Mouse (Mus musculus) midbrain, embryonic 12.5 days (tissue): ENCODE results near the gene Clstn3. TPM values are rescaled to one million over a fixed set of nuclear protein-coding genes. Genes with fewer than 3 reads are reported as not detected.
"Not testable (repeated sequence)": the region's sequence is repeated elsewhere in the genome, so short reads cannot be mapped to it uniquely, and the experiment has no call there.

Source experiments
- ATAC-seq: fragments of 200-750 bp; cut with Nextera tagmentation; 2 replicates; pipeline ENCODE4 v1.8.0; 2017; ENCODE audit warnings: low read depth, moderate TSS enrichment, moderate library complexity; ENCODE audit not compliant: low FRiP score
- H3K27ac ChIP-seq: fragments of 300-500 bp; sonication (generic); replicated peaks from 2 replicates; pipeline ENCODE4 v1.5.1; 2016; ENCODE audit warnings: mild to moderate bottlenecking
- H3K27me3 ChIP-seq: fragments of 300-500 bp; sonication (generic); 2 replicates; pipeline ENCODE4 v1.6.1; 2016; ENCODE audit warnings: mild to moderate bottlenecking
- H3K36me3 ChIP-seq: fragments of 300-500 bp; sonication (generic); 2 replicates; pipeline ENCODE4 v1.6.1; 2016
- H3K4me1 ChIP-seq: fragments of 300-500 bp; sonication (generic); 2 replicates; pipeline ENCODE4 v1.6.1; 2016
- H3K4me2 ChIP-seq: fragments of 300-500 bp; sonication (generic); replicated peaks from 2 replicates; pipeline ENCODE4 v1.6.1; 2016; ENCODE audit warnings: mild to moderate bottlenecking, moderate library complexity
- H3K4me3 ChIP-seq: fragments of 300-500 bp; sonication (generic); 2 replicates; pipeline ENCODE4 v1.5.1; 2016; ENCODE audit warnings: mild to moderate bottlenecking
- H3K9ac ChIP-seq: fragments of 300-500 bp; sonication (generic); replicated peaks from 2 replicates; pipeline ENCODE4 v1.6.1; 2016; ENCODE audit warnings: mild to moderate bottlenecking, moderate library complexity
- H3K9me3 ChIP-seq: fragments of 300-500 bp; sonication (generic); 2 replicates; pipeline ENCODE4 v1.6.1; 2016; ENCODE audit warnings: mild to moderate bottlenecking
- WGBS: fragments of 180-500 bp; shearing (Covaris S2); methylation state at CpG from one replicate; pipeline ENCODE4 v1.1.7; 2016; 5-methylcytosine and 5-hydroxymethylcytosine counted together
- polyA plus RNA-seq: library from polyadenylated mRNA; unstranded; fragments of >200 nt; fragmentation: Nextera tagmentation; extraction: Ambion mirVana; gene quantifications from 2 replicates; pipeline ENCODE4 v1.2.1, GENCODE M21; 2016

Gene Clstn3
- polyA plus RNA-seq, 1 experiment from 2014 or later = 33.1 TPM

- H3K27ac ChIP-seq = no peak overlapping the region
- no peak overlapping the region for H3K9ac ChIP-seq
- ATAC-seq = no peak
- H3K36me3 ChIP-seq = no peaks in the 10 kb centered on the region
- no peaks in the 10 kb centered on the region for H3K27me3 ChIP-seq
- WGBS = 80% methylated on average over 3 of the region's 3 CpGs
- H3K9me3 ChIP-seq = no peaks in the 10 kb centered on the region
- H3K4me2 ChIP-seq = no peak overlapping the region
- H3K4me1 ChIP-seq = peaks cover 5% of the 10 kb centered on the region
- no peak overlapping the region for H3K4me3 ChIP-seq
These were observed 45.9 kb downstream of the Clstn3 start for GRCm38 (mm10) chr6:124418686-124419085.

DNA sequence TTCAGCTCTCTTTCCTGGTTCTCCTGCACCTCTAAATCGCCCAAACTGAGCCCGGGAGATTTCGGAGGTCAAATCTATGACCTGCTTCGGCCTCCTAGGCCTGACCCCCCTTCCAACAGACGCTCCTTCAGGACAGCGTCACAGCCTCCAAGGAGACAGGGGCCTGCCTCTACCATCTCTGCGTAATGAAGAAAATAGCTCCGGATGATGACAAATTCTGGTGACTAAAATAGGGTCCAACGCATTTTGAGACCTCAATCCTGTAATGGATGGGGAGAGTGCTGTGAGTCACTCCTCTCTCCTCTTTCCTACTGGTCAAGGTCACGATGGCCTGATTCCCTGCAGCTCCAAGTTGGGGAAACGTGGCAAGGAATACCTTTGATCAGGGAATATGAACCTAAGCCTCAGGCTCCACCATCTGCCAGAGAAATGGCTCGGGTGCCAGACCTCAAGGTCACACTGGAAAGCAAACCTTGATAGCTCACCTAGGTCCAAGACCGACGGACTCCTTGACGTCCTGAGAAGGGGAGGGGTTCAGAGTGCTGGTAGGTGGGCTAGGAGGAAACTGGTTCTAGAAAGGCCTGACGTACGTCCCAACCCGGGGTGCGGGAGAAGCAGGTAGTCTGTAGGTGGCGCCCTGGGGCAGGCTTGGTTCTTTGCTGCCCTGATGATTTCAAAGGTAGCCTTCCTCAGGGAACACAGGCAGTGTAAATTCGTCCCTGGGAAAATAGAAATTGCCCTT is 49.1 kb downstream of the Clstn3 start:
- Histone ChIP-seq H3K27me3 (no peaks in the 10 kb centered on the region), H3K4me1 (peaks cover 5% of the 10 kb centered on the region), H3K27ac (peak overlapping the region; percentile 61), H3K4me3 (peak overlapping the region; percentile 92), H3K4me2 (peak overlapping the region; percentile 73), H3K9me3 (no peaks in the 10 kb centered on the region), H3K9ac (peak overlapping the region; percentile 31), H3K36me3 (peaks cover 22% of the 10 kb centered on the region)
- peak; percentile 65 for ATAC-seq
- 7% methylated on average over 21 of the region's 21 CpGs for WGBS

DNA sequence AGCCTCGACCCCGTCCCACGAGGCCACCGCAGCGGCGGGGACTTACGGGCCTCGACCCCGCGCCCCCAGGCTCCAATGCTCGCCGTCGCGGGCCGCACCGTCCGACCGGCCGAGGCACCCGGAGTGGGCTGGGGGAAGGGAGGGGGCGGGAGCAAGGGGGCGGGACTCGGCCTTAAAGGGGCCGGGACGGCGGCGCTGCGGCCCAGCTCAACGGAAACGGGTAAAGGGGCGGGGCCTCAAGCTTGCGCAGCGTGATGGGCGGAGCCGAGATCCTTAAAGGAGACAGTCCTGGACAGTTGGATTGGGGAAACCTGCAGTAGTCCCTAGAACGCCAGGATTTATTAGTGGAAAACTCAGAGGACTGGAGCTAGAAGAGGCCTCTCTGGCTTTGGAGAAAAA is 49.7 kb downstream of the Clstn3 start, which contains the start of gene Pex5:
Gene Pex5 (minus strand): TSS at position 141 of the 399 bp plus-strand sequence.
- ATAC-seq = peak; percentile 94
- under 1% methylated on average over 26 of the region's 36 CpGs for WGBS
- Histone ChIP-seq H3K27ac (peak within 1 kb of the TSS; percentile 61), H3K4me2 (peak within 1 kb of the TSS; percentile 73), H3K4me3 (peak within 1 kb of the TSS; percentile 92), H3K27me3 (no peaks in the 10 kb centered on the region), H3K9ac (peak within 1 kb of the TSS; percentile 82), H3K4me1 (peaks cover 5% of the 10 kb centered on the region), H3K36me3 (peaks cover 22% of the 10 kb centered on the region), H3K9me3 (no peaks in the 10 kb centered on the region)

DNA sequence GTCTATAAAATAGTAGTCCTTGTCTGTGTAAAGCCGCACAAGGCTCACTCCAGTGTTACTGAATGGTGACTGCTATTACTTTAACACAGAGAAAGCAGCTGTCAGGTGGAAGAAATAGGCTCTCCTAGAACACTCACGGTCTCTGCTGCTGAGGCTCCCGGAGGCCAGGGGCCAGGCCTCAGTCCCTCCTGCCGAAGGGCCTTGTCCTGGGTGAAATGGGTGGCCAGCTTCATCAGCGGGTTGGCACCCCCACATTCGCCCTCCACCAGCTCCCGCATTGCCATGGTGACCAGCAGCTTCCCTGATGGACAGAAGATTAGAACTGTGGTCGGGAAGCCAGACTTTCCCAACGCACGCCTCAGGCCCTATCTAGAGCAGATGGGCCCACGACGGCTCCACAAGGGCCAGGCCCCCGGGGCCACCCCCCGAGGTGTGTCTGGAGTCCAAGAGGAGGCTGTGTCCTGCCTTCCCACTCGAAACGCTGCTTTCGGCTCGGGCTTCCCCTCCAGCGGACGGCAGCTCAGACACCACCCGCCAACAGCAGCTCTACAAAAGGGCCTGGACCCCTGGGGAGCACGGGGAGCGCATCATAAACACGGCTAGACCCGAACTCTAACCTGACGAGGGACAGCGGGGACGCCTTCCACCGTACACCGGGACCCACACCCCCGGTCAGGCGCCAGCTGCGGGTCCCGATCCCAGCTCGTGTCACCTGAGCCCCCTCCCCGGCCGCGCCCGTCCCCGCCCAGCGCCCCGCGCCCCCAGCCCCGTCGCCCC is 50.3 kb downstream of the Clstn3 start:
- 1% methylated on average over 43 of the region's 45 CpGs for WGBS
- Histone ChIP-seq H3K4me3 (peak overlapping the region; percentile 92), H3K4me1 (peaks cover 5% of the 10 kb centered on the region), H3K27ac (peak overlapping the region; percentile 56), H3K36me3 (peaks cover 22% of the 10 kb centered on the region), H3K4me2 (peak overlapping the region; percentile 73), H3K9me3 (no peaks in the 10 kb centered on the region), H3K9ac (peak overlapping the region; percentile 82), H3K27me3 (no peaks in the 10 kb centered on the region)
- ATAC-seq = peak; percentile 69

GRCm38 (mm10) chr6:124413770-124414149 is 50.8 kb downstream of the Clstn3 start:
- H3K9ac ChIP-seq = peak overlapping the region; percentile 82; the same call in 1 of the 2 replicates
- no peak for ATAC-seq
- H3K36me3 ChIP-seq = peaks cover 27% of the 10 kb centered on the region
- no peaks in the 10 kb centered on the region for H3K27me3 ChIP-seq
- H3K4me3 ChIP-seq = peak overlapping the region; percentile 92
- H3K4me1 ChIP-seq = peaks cover 5% of the 10 kb centered on the region
- H3K4me2 ChIP-seq = peak overlapping the region; percentile 73
- 68% methylated on average over 3 of the region's 3 CpGs for WGBS
- no peaks in the 10 kb centered on the region for H3K9me3 ChIP-seq
- peak overlapping the region; percentile 56 for H3K27ac ChIP-seq

GRCm38 (mm10) chr6:124408355-124408754 is 56.2 kb downstream of the Clstn3 start:
- ATAC-seq = no peak
- Histone ChIP-seq H3K4me1 (no peaks in the 10 kb centered on the region), H3K27me3 (no peaks in the 10 kb centered on the region), H3K27ac (no peak overlapping the region), H3K9me3 (no peaks in the 10 kb centered on the region), H3K4me2 (no peak overlapping the region), H3K4me3 (no peak overlapping the region), H3K36me3 (peaks cover 68% of the 10 kb centered on the region), H3K9ac (no peak overlapping the region)
- WGBS = 91% methylated on average over 5 of the region's 5 CpGs

- no peak; the same call in 1 of the 2 replicates for ATAC-seq
- Histone ChIP-seq H3K36me3 (peaks cover 72% of the 10 kb centered on the region), H3K9ac (no peak overlapping the region), H3K27ac (no peak overlapping the region), H3K4me2 (no peak overlapping the region), H3K4me1 (no peaks in the 10 kb centered on the region), H3K9me3 (no peaks in the 10 kb centered on the region), H3K4me3 (no peak overlapping the region), H3K27me3 (no peaks in the 10 kb centered on the region)
These were observed 57.4 kb downstream of the Clstn3 start for GRCm38 (mm10) chr6:124407180-124407579.

- H3K4me3 ChIP-seq = no peak overlapping the region
- no peak overlapping the region for H3K27ac ChIP-seq
- no peaks in the 10 kb centered on the region for H3K4me1 ChIP-seq
- peaks cover 71% of the 10 kb centered on the region for H3K36me3 ChIP-seq
- no peaks in the 10 kb centered on the region for H3K27me3 ChIP-seq
- ATAC-seq = no peak
- no peak overlapping the region for H3K9ac ChIP-seq
- WGBS = 93% methylated on average over 10 of the region's 10 CpGs
- no peak overlapping the region for H3K4me2 ChIP-seq
- H3K9me3 ChIP-seq = no peaks in the 10 kb centered on the region
These were observed 58.3 kb downstream of the Clstn3 start for GRCm38 (mm10) chr6:124406326-124406725.

GRCm38 (mm10) chr6:124399738-124400137 is 64.9 kb downstream of the Clstn3 start:
- Histone ChIP-seq H3K36me3 (peaks cover 85% of the 10 kb centered on the region), H3K27me3 (no peaks in the 10 kb centered on the region), H3K9me3 (no peaks in the 10 kb centered on the region), H3K4me3 (no peak overlapping the region), H3K4me2 (no peak overlapping the region), H3K9ac (no peak overlapping the region), H3K4me1 (no peaks in the 10 kb centered on the region), H3K27ac (no peak overlapping the region)
- no peak for ATAC-seq
- 94% methylated on average over 6 of the region's 6 CpGs for WGBS

- peaks cover 40% of the 10 kb centered on the region for H3K36me3 ChIP-seq
- H3K4me2 ChIP-seq, H3K9me3 ChIP-seq, H3K4me3 ChIP-seq, H3K27me3 ChIP-seq, H3K27ac ChIP-seq, H3K9ac ChIP-seq, H3K4me1 ChIP-seq, ATAC-seq: not testable (repeated sequence)
- WGBS = 94% methylated on average over 3 of the region's 3 CpGs
These were observed 69.6 kb downstream of the Clstn3 start for GRCm38 (mm10) chr6:124394991-124395390.
